Mouse (Mus musculus): ENCODE results near the gene 2310057J18Rik.
"Not testable (repeated sequence)": the region's sequence is repeated elsewhere in the genome, so short reads cannot be mapped to it uniquely, and the experiment has no call there.

Gene 2310057J18Rik

DNA sequence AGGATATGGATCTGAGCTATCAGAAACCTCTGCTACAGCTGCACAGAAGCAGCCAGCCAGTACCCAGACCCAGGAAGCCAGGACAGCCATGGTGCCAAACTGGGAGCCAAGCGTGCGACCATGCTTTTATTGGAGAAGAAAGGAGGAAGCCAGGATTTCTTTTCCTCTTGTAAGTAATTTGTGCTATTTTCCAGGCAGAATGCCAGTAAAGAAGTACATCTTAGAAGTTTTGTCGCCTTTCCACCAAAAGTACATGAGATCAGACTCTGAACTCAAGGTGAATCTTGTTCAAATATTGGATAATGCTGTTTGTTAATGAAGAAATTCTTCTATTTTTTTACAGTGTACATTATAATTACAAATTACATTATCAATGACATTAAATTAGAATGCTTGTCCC lies at the start of gene 2310057J18Rik:
Gene 2310057J18Rik (minus strand): TSS at position 101 of the 400 bp plus-strand sequence.
- in situ Hi-C loops (cut with MboI; ENCODE audit: low pct_unique_long_range_greater_than_20kb in 1 of 2, low sequenced_read_pairs in 2 of 2, unreplicated experiment in 1 of 2) = no loop called here

DNA sequence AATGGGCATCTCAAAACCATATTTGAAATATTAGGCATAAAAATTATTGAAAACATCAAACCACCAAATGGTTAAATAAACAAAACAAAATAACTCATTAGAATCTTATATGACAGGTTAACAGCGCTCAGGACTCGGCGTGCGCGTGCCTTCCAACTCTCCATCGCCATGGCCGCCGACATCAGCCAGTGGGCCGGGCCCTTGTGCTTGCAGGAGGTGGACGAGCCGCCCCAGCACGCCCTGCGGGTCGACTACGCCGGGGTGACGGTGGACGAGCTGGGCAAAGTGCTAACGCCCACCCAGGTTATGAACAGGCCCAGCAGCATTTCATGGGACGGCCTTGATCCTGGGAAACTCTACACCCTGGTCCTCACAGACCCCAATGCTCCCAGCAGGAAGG lies 43.9 kb upstream of the 2310057J18Rik start:
- in situ Hi-C loops (cut with MboI; ENCODE audit: low pct_unique_long_range_greater_than_20kb in 1 of 2, low sequenced_read_pairs in 2 of 2, unreplicated experiment in 1 of 2) = not testable (repeated sequence)

DNA sequence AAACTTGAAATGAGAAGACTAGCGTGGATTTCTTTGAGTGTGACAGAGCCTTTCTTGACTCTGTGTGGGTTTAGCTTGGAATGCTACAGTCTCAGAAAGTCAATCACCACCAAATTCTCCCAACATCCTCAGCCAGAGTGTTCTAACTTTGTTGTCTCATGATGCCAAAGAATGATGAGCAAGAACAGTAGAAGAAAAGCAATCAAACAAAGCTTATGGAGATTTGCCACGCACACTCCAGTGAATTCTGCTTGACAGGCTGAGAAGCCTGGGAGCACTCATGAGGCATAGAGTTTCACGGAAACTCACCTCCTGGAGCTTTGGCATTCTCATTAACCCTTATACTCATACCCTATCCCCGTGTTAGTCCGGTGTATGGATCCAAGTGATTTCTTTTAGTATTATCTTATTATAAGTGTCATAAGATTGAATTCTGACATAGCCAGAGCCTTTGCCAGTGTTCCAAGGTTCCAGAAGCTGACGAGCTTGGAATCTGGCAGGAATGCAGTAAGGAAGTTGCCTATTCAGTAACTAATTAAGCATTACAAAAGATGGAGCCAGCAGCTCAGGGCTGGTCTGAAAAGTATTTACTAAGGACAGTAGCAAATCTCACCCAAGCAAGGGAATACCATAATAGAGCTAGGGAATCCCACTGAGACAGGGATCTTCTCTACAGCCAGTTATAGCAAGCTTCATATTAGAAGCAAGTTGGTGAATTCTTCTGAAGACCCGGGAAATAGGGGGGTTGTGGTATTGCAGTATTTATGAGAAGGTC lies 33.6 kb upstream of the 2310057J18Rik start:
- in situ Hi-C loops (cut with MboI; ENCODE audit: low pct_unique_long_range_greater_than_20kb in 1 of 2, low sequenced_read_pairs in 2 of 2, unreplicated experiment in 1 of 2) = no loop called here

DNA sequence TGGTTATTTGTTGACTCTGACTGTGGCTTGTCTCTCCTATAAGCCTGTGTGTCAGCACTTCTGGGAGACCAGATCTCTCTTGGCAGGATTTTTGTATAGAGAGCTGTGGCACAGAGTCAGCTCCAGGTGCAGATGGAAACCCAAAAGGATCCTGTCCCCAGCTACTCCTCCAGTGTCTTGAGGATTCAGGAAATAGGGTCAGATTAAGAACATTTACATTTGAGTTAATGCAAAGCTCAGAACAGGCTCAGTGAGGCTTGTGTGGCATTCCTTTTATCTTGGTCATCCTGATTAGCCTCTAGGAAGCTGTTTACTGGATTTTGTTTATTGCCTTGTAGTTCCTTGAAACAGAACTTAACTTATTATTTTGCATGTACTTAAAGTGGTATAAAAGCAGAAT lies 11.7 kb upstream of the 2310057J18Rik start:
- in situ Hi-C loops (cut with MboI; ENCODE audit: low pct_unique_long_range_greater_than_20kb in 1 of 2, low sequenced_read_pairs in 2 of 2, unreplicated experiment in 1 of 2) = no loop called here

DNA sequence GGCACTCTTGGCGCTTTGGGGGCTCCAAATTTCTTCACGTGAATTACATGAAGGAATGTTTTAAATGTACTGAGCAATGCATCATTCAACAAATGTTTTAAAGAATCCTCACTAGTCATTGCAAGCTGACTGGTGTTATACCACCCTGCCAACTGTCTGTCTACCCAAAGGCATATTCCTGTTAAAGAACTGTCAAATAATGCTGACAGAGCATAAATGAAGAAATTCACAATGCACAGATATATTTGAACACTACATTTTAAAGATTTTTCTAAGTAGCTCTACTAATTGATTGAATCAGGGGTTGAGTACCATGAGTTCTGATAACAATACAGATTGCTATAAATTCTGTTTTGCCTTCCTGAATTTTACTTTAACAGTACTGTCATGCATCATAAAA lies 2.9 kb upstream of the 2310057J18Rik start:
- in situ Hi-C loops (cut with MboI; ENCODE audit: low pct_unique_long_range_greater_than_20kb in 1 of 2, low sequenced_read_pairs in 2 of 2, unreplicated experiment in 1 of 2) = no loop called here

DNA sequence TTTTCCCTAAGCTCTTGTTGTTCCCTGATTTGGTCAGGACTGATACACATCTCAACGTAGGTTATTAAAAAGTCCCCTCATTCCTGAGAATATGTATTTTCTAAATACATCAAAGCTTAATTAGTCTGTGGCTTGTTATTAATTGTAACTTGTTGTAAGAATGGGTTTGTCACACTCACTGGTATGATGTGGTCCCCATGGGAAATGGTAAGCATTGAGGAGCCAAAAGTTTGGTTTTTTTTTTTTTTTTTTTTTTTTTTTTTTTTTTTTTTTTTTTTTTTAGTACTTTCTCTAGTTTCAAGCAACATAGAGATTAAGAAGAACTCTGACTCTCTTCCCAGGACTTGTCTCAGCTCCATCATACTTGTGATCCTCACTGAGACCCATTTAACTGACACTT lies 17.9 kb downstream of the 2310057J18Rik start:
- in situ Hi-C loops (cut with MboI; ENCODE audit: low pct_unique_long_range_greater_than_20kb in 1 of 2, low sequenced_read_pairs in 2 of 2, unreplicated experiment in 1 of 2) = no loop called here

DNA sequence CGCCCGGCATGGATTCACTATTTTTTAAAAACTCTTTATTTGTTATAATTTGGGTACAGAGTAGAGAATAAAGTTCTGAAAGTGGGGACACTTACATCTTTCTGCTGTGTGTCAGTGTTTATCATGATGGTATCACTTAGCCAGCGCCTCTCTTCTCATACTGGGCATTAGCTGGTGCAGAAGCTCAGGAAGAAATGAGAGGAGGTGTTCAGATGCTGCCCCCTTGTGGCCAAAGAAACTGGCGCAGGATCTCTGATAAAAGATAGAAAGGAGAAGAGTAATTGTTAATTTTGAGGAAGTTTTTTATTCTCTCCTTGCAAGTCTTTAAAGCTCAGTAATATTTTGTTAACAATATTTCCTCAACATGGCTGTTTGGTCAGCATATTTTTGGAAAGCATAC lies 31.0 kb downstream of the 2310057J18Rik start:
- in situ Hi-C loops (cut with MboI; ENCODE audit: low pct_unique_long_range_greater_than_20kb in 1 of 2, low sequenced_read_pairs in 2 of 2, unreplicated experiment in 1 of 2) = no loop called here

DNA sequence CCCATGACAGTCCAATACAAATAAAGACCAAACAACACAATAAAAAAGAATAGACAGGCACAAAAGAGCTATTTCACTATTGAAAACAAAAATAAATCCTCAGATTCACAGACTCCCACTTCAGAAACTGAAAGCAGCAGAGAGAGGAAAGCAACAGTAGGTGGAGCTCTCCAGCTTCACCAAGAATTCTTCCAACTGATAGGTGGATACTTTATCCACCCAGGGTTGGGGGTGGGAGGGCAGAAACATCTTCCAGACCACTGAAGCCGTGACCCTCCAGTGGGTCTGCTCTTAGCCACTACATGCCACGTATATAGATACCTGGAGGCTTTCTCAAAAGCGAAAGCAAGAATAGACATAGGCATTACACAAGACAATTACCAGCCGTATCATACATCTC lies 31.6 kb downstream of the 2310057J18Rik start:
- in situ Hi-C loops (cut with MboI; ENCODE audit: low pct_unique_long_range_greater_than_20kb in 1 of 2, low sequenced_read_pairs in 2 of 2, unreplicated experiment in 1 of 2) = no loop called here
